Mouse (Mus musculus): ENCODE measurements around the gene Hoxa4. TPM values are rescaled to one million over a fixed set of nuclear protein-coding genes. Genes with fewer than 3 reads are reported as not detected.
A peak's percentile ranks its signal among the peaks of the same experiment; 100 is the strongest.

The Hoxa4 gene
- polyA plus RNA-seq, 1 experiment from 2014 or later: 1.4 TPM

GRCm38 (mm10) chr6:52169499-52170165 lies 21.9 kb downstream of the Hoxa4 start:
- H3K9me3 ChIP-seq (ENCODE audit: low read length): no peaks in the 10 kb centered on the region
- peak overlapping the region; percentile 37 for H3K4me2 ChIP-seq (replicated peaks; ENCODE audit: low read depth, low read length)
- H3K4me1 ChIP-seq (ENCODE audit: insufficient read depth, low read length): peaks cover 95% of the 10 kb centered on the region
- peak overlapping the region; percentile 8; the same call in 1 of the 2 replicates for H3K4me3 ChIP-seq (ENCODE audit: low read length)
- H3K27me3 ChIP-seq (ENCODE audit: insufficient read depth, low read length): no peaks in the 10 kb centered on the region
- peaks cover 7% of the 10 kb centered on the region; the same call in 1 of the 2 replicates for H3K36me3 ChIP-seq (ENCODE audit: insufficient read depth, low read length)
- H3K9ac ChIP-seq (replicated peaks; ENCODE audit: low read length): peak overlapping the region; percentile 55
- H3K27ac ChIP-seq (ENCODE audit: low read length): peak overlapping the region; percentile 85
- no peak for ATAC-seq (ENCODE audit: low FRiP score, low TSS enrichment)
- 32% methylated on average over 16 of the region's 16 CpGs for WGBS

DNA sequence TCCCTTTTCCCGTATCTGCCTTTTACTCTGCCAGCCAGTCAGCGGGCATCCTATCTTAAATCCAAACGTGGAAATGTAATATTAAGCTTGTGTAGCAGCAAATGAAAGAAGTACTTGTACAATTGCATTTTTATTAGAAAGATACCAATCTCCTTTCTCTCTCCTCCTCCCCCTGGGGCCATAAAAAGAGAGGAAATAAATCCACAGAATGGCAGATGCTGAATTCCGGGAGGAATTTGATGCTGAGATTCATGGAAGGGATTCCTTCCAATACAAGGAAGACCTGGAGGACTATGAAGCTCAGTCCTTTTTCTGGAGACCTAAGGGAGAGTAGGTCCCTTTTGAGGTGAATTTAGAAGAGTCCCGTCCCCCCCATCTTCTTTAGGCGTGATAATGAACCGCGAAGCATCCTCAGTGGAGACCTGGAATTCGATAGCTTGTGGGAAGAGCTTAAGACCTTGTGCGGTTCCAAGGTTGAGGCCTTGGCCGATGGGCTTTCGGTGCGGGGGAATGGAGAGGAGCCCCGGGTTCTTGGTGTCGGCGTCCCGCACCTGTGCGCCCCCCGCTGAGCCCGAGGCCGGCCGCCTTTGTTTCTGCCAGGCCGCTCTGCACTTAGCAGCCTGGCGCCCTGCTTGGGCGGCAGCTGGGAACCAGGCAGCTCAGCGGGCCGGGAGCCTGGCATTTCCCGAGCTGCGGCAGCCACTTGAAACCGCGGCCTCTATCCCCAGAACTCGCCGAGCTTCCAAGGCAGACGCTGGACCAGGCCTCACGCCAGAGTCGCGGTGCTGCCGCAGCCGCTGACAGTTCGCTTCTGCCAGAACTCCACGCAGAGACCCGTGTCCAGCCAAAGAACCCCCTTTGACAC lies 23.1 kb downstream of the Hoxa4 start:
- ATAC-seq (ENCODE audit: low FRiP score, low TSS enrichment): no peak
- Histone ChIP-seq H3K9me3 (ENCODE audit: low read length) (no peaks in the 10 kb centered on the region), H3K36me3 (ENCODE audit: insufficient read depth, low read length) (peaks cover 7% of the 10 kb centered on the region; the same call in 1 of the 2 replicates)

GRCm38 (mm10) chr6:52167736-52168161 lies 23.8 kb downstream of the Hoxa4 start:
- peak overlapping the region; percentile 19 for H3K4me3 ChIP-seq (ENCODE audit: low read length)
- no peaks in the 10 kb centered on the region for H3K9me3 ChIP-seq (ENCODE audit: low read length)
- 35% methylated on average over 14 of the region's 14 CpGs for WGBS
- H3K36me3 ChIP-seq (ENCODE audit: insufficient read depth, low read length): peaks cover 7% of the 10 kb centered on the region; the same call in 1 of the 2 replicates
- peaks cover 98% of the 10 kb centered on the region for H3K4me1 ChIP-seq (ENCODE audit: insufficient read depth, low read length)
- H3K27ac ChIP-seq (ENCODE audit: low read length): peak overlapping the region; percentile 82
- ATAC-seq (ENCODE audit: low FRiP score, low TSS enrichment): no peak
- peak overlapping the region; percentile 63; the same call in 1 of the 2 replicates for H3K9ac ChIP-seq (replicated peaks; ENCODE audit: low read length)
- peak overlapping the region; percentile 70 for H3K4me2 ChIP-seq (replicated peaks; ENCODE audit: low read depth, low read length)
- no peaks in the 10 kb centered on the region for H3K27me3 ChIP-seq (ENCODE audit: insufficient read depth, low read length)

More for the DNA sequence above, 23.1 kb downstream of the Hoxa4 start:
- Histone ChIP-seq H3K9ac (replicated peaks; ENCODE audit: low read length) (peak overlapping the region; percentile 63), H3K4me3 (ENCODE audit: low read length) (peak overlapping the region; percentile 27), H3K27me3 (ENCODE audit: insufficient read depth, low read length) (no peaks in the 10 kb centered on the region), H3K4me2 (replicated peaks; ENCODE audit: low read depth, low read length) (peak overlapping the region; percentile 70), H3K27ac (ENCODE audit: low read length) (peak overlapping the region; percentile 82), H3K4me1 (ENCODE audit: insufficient read depth, low read length) (peaks cover 97% of the 10 kb centered on the region)
- 7% methylated on average over 41 of the region's 42 CpGs for WGBS

GRCm38 (mm10) chr6:52167176-52167575 lies 24.4 kb downstream of the Hoxa4 start:
- H3K9me3 ChIP-seq (ENCODE audit: low read length): no peaks in the 10 kb centered on the region
- WGBS: 68% methylated on average over 1 of the region's 1 CpGs
- H3K27me3 ChIP-seq (ENCODE audit: insufficient read depth, low read length): no peaks in the 10 kb centered on the region
- peak overlapping the region; percentile 82 for H3K27ac ChIP-seq (ENCODE audit: low read length)
- peak overlapping the region; percentile 63 for H3K9ac ChIP-seq (replicated peaks; ENCODE audit: low read length)
- H3K4me1 ChIP-seq (ENCODE audit: insufficient read depth, low read length): peaks cover 96% of the 10 kb centered on the region
- H3K4me2 ChIP-seq (replicated peaks; ENCODE audit: low read depth, low read length): peak overlapping the region; percentile 70
- ATAC-seq (ENCODE audit: low FRiP score, low TSS enrichment): no peak
- H3K36me3 ChIP-seq (ENCODE audit: insufficient read depth, low read length): peaks cover 7% of the 10 kb centered on the region; the same call in 1 of the 2 replicates
- no peak overlapping the region for H3K4me3 ChIP-seq (ENCODE audit: low read length)

GRCm38 (mm10) chr6:52166431-52167077 lies 25.0 kb downstream of the Hoxa4 start:
- H3K9me3 ChIP-seq (ENCODE audit: low read length): no peaks in the 10 kb centered on the region
- peak overlapping the region; percentile 54 for H3K9ac ChIP-seq (replicated peaks; ENCODE audit: low read length)
- H3K4me3 ChIP-seq (ENCODE audit: low read length): no peak overlapping the region
- peak overlapping the region; percentile 70 for H3K4me2 ChIP-seq (replicated peaks; ENCODE audit: low read depth, low read length)
- WGBS: 23% methylated on average over 4 of the region's 4 CpGs
- H3K27ac ChIP-seq (ENCODE audit: low read length): peak overlapping the region; percentile 82
- H3K36me3 ChIP-seq (ENCODE audit: insufficient read depth, low read length): peaks cover 7% of the 10 kb centered on the region; the same call in 1 of the 2 replicates
- no peaks in the 10 kb centered on the region for H3K27me3 ChIP-seq (ENCODE audit: insufficient read depth, low read length)
- peaks cover 96% of the 10 kb centered on the region for H3K4me1 ChIP-seq (ENCODE audit: insufficient read depth, low read length)
- no peak for ATAC-seq (ENCODE audit: low FRiP score, low TSS enrichment)

- H3K4me1 ChIP-seq (ENCODE audit: insufficient read depth, low read length): peaks cover 95% of the 10 kb centered on the region
- peak overlapping the region; percentile 70 for H3K4me2 ChIP-seq (replicated peaks; ENCODE audit: low read depth, low read length)
- peaks cover 7% of the 10 kb centered on the region; the same call in 1 of the 2 replicates for H3K36me3 ChIP-seq (ENCODE audit: insufficient read depth, low read length)
- H3K4me3 ChIP-seq (ENCODE audit: low read length): peak overlapping the region; percentile 49
- no peak for ATAC-seq (ENCODE audit: low FRiP score, low TSS enrichment)
- H3K9ac ChIP-seq (replicated peaks; ENCODE audit: low read length): peak overlapping the region; percentile 57
- H3K27ac ChIP-seq (ENCODE audit: low read length): peak overlapping the region; percentile 83
- no peaks in the 10 kb centered on the region for H3K27me3 ChIP-seq (ENCODE audit: insufficient read depth, low read length)
- H3K9me3 ChIP-seq (ENCODE audit: low read length): no peaks in the 10 kb centered on the region
- WGBS: 6% methylated on average over 28 of the region's 28 CpGs
Measured at GRCm38 (mm10) chr6:52165441-52166370, 25.8 kb downstream of the Hoxa4 start.

- H3K27me3 ChIP-seq (ENCODE audit: insufficient read depth, low read length): no peaks in the 10 kb centered on the region
- 1% methylated on average over 25 of the region's 25 CpGs for WGBS
- peaks cover 95% of the 10 kb centered on the region for H3K4me1 ChIP-seq (ENCODE audit: insufficient read depth, low read length)
- peak within 1 kb of the TSS; percentile 75 for H3K9ac ChIP-seq (replicated peaks; ENCODE audit: low read length)
- H3K9me3 ChIP-seq (ENCODE audit: low read length): no peaks in the 10 kb centered on the region
- peak within 1 kb of the TSS; percentile 83 for H3K27ac ChIP-seq (ENCODE audit: low read length)
- peaks cover 2% of the 10 kb centered on the region; the same call in 1 of the 2 replicates for H3K36me3 ChIP-seq (ENCODE audit: insufficient read depth, low read length)
- H3K4me2 ChIP-seq (replicated peaks; ENCODE audit: low read depth, low read length): peak within 1 kb of the TSS; percentile 70
- H3K4me3 ChIP-seq (ENCODE audit: low read length): peak within 1 kb of the TSS; percentile 49
- no peak for ATAC-seq (ENCODE audit: low FRiP score, low TSS enrichment)
Measured at GRCm38 (mm10) chr6:52164626-52165440, 26.7 kb downstream of the Hoxa4 start, which contains the start of gene Hoxa2. Hoxa2 (minus strand) TSS chr6:52164831.

GRCm38 (mm10) chr6:52164051-52164625 lies 27.4 kb downstream of the Hoxa4 start:
- Histone ChIP-seq H3K4me3 (ENCODE audit: low read length) (peak overlapping the region; percentile 49), H3K27ac (ENCODE audit: low read length) (peak overlapping the region; percentile 83), H3K4me1 (ENCODE audit: insufficient read depth, low read length) (peaks cover 95% of the 10 kb centered on the region), H3K9me3 (ENCODE audit: low read length) (no peaks in the 10 kb centered on the region), H3K9ac (replicated peaks; ENCODE audit: low read length) (peak overlapping the region; percentile 75), H3K36me3 (ENCODE audit: insufficient read depth, low read length) (no peaks in the 10 kb centered on the region), H3K27me3 (ENCODE audit: insufficient read depth, low read length) (no peaks in the 10 kb centered on the region), H3K4me2 (replicated peaks; ENCODE audit: low read depth, low read length) (peak overlapping the region; percentile 70)
- 1% methylated on average over 39 of the region's 39 CpGs for WGBS
- peak; percentile 2; the same call in 1 of the 2 replicates for ATAC-seq (ENCODE audit: low FRiP score, low TSS enrichment)

All from kidney, embryonic 16.5 days (tissue).